Mouse (Mus musculus) cerebellum, adult 2 months (tissue): ENCODE results near the gene Serpina1e.

Experiments used
- CTCF ChIP-seq: fragments of 200-500 bp; IDR thresholded peaks from 2 replicates; pipeline ENCODE4 v1.5.1; 2011; ENCODE audit warnings: low read depth, mild to moderate bottlenecking, control low read depth, low read length, moderate library complexity, borderline replicate concordance; ENCODE audit not compliant: insufficient read depth
- POLR2A ChIP-seq: fragments of 200-500 bp; IDR thresholded peaks from 2 replicates; pipeline ENCODE4 v1.6.1; 2011; ENCODE audit warnings: low read length, control low read depth, borderline replicate concordance; ENCODE audit not compliant: insufficient read depth

DNA sequence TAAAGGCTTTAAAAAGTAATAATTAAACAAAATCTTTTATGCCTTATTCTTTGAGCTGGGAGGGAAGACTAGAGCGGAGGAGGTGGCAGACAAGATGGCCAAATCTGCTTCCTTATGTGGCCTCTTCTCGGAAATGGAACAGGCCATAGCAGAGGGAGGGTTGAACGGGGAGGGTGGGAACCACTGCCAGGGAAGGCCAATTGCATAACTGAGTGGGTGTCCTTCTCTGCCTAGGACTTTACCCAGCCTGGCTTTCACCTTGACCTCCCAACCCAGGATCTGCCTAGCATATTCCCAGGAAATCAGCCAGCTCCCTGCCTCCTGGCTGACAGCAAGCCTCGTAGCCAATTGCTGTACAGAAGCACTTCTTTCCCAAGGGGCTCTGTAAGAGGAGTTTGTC lies 4.5 kb upstream of the Serpina1e start:
- TF ChIP-seq CTCF (no peak), POLR2A (no peak)
